Mouse (Mus musculus): ENCODE measurements at regions not wholly inside any gene's neighbourhood (a gene's known extent, or its start where the extent isn't known, plus 50 kb on each side); places are given as distances from the start of the nearest gene placed in this dataset.
A peak's percentile ranks its signal among the peaks of the same experiment; 100 is the strongest.

DNA sequence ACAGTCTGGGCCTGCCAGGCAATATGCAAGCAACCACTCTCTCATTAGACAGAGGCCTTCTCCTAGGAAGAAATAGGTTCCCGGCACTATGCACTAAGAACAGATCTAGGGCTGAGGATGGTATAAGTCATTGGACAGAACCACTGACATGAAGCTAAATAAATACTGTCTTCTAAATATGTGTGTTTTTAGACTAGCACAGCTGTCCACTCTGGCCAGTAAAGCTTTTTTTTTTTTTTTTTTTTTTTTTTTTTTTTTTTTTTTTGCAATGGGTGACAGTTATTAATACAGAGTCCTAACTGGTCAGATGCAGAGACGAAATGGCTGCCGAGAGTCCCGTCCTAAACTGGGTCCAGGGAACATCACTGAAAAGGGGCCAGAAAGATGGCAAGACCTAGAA, 218.9 kb downstream of the Srbd1 start:
- Histone ChIP-seq H3K4me2 (ENCODE audit: low read depth) (no peak overlapping the region), H3K4me1 (ENCODE audit: insufficient read depth) (no peaks in the 10 kb centered on the region), H3K27ac (ENCODE audit: low read depth, low read length) (no peak overlapping the region), H3K27me3 (ENCODE audit: insufficient read depth, low read length) (no peaks in the 10 kb centered on the region), H3K9ac (no peak overlapping the region), H3K36me3 (ENCODE audit: insufficient read depth) (no peaks in the 10 kb centered on the region), H3K4me3 (ENCODE audit: low read depth, low read length) (no peak overlapping the region), H3K9me3 (ENCODE audit: low read length) (no peaks in the 10 kb centered on the region)
- DNase-seq (no peak), ATAC-seq (no peak)
- 95% methylated on average over 4 of the region's 4 CpGs for WGBS
- TF ChIP-seq CTCF (IDR thresholded peaks at IDR 0.05; ENCODE audit: low read depth): no peak

- ATAC-seq (no peak), DNase-seq (no peak)
- no peaks in the 10 kb centered on the region for H3K36me3 ChIP-seq (ENCODE audit: insufficient read depth)
- no peaks in the 10 kb centered on the region for H3K4me1 ChIP-seq (ENCODE audit: insufficient read depth)
- no peak overlapping the region for H3K4me2 ChIP-seq (ENCODE audit: low read depth)
- TF ChIP-seq CTCF (IDR thresholded peaks at IDR 0.05; ENCODE audit: low read depth): no peak
- H3K9ac ChIP-seq: no peak overlapping the region
- no peak overlapping the region for H3K4me3 ChIP-seq (ENCODE audit: low read depth, low read length)
- no peaks in the 10 kb centered on the region for H3K27me3 ChIP-seq (ENCODE audit: insufficient read depth, low read length)
- H3K9me3 ChIP-seq (ENCODE audit: low read length): no peaks in the 10 kb centered on the region
- WGBS: 60% methylated on average over 8 of the region's 8 CpGs
- no peak overlapping the region for H3K27ac ChIP-seq (ENCODE audit: low read depth, low read length)
Measured at GRCm38 (mm10) chr17:85921219-85921673, 223.7 kb downstream of the Srbd1 start.

DNA sequence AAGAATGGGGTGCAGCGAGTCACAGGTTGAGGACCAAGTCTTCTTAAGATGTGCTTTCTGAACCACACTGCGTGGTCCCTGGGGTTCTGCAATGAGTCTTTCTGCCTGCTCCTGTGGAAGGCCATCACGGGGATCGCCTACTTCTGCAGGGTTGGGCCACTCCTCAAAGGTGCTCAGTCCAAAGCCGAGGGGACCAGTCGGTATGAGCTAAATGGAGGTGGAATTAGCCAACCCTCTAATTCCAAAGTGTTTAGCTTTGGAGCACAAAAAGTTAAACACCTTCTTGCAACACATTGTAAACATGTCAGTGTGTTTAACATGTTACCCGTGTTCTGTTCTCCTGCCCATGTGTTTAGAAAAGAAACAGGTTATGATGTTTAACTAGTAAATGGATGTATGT, 225.1 kb downstream of the Srbd1 start:
- no peak for TF ChIP-seq CTCF (IDR thresholded peaks at IDR 0.05; ENCODE audit: low read depth)
- Histone ChIP-seq H3K4me3 (ENCODE audit: low read depth, low read length) (no peak overlapping the region), H3K9ac (no peak overlapping the region), H3K27me3 (ENCODE audit: insufficient read depth, low read length) (no peaks in the 10 kb centered on the region), H3K4me2 (ENCODE audit: low read depth) (no peak overlapping the region), H3K4me1 (ENCODE audit: insufficient read depth) (no peaks in the 10 kb centered on the region), H3K36me3 (ENCODE audit: insufficient read depth) (no peaks in the 10 kb centered on the region), H3K27ac (ENCODE audit: low read depth, low read length) (no peak overlapping the region), H3K9me3 (ENCODE audit: low read length) (no peaks in the 10 kb centered on the region)
- 89% methylated on average over 7 of the region's 7 CpGs for WGBS
- no peak for DNase-seq
- ATAC-seq: no peak

- DNase-seq (no peak), ATAC-seq (no peak)
- Histone ChIP-seq H3K27ac (ENCODE audit: low read depth, low read length) (no peak overlapping the region), H3K4me2 (ENCODE audit: low read depth) (no peak overlapping the region), H3K9ac (no peak overlapping the region), H3K27me3 (ENCODE audit: insufficient read depth, low read length) (no peaks in the 10 kb centered on the region), H3K9me3 (ENCODE audit: low read length) (no peaks in the 10 kb centered on the region), H3K4me3 (ENCODE audit: low read depth, low read length) (no peak overlapping the region), H3K4me1 (ENCODE audit: insufficient read depth) (0 out of 2 replicates have a peak, but pooled peaks cover 2% of the 10 kb centered on the region), H3K36me3 (ENCODE audit: insufficient read depth) (no peaks in the 10 kb centered on the region)
- TF ChIP-seq CTCF (IDR thresholded peaks at IDR 0.05; ENCODE audit: low read depth): no peak
- 90% methylated on average over 3 of the region's 3 CpGs for WGBS
Measured at GRCm38 (mm10) chr17:85915870-85916269, 227.8 kb upstream of the Six2 start.

DNA sequence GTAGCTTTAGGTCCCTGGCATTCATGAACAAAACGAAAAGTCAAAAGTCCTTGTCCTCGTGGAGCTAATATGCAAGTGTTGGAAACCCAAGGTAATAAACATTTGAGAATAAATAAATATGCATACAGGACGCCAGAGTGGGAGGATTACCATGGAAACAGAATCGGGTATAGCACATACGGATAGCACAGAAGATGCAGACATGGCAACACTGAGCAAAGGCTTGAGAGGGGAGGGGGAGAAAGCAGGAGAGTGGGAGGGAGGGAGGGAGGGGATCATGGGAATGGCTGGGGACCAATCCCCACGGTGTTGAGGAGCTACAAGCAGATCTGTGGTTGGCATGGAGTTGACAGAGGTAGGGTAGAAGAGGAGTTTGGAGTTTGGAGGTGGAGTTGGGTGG, 226.0 kb upstream of the Six2 start:
- WGBS: 50% methylated on average over 6 of the region's 6 CpGs
- TF ChIP-seq CTCF (IDR thresholded peaks at IDR 0.05; ENCODE audit: low read depth): no peak
- no peaks in the 10 kb centered on the region for H3K36me3 ChIP-seq (ENCODE audit: insufficient read depth)
- H3K9ac ChIP-seq: no peak overlapping the region
- H3K27me3 ChIP-seq (ENCODE audit: insufficient read depth, low read length): no peaks in the 10 kb centered on the region
- ATAC-seq: peak; percentile 91
- no peaks in the 10 kb centered on the region for H3K9me3 ChIP-seq (ENCODE audit: low read length)
- no peak overlapping the region for H3K4me2 ChIP-seq (ENCODE audit: low read depth)
- 0 out of 2 replicates have a peak, but pooled peaks cover 2% of the 10 kb centered on the region for H3K4me1 ChIP-seq (ENCODE audit: insufficient read depth)
- peak; percentile 63 for DNase-seq
- H3K4me3 ChIP-seq (ENCODE audit: low read depth, low read length): no peak overlapping the region
- no peak overlapping the region for H3K27ac ChIP-seq (ENCODE audit: low read depth, low read length)

DNA sequence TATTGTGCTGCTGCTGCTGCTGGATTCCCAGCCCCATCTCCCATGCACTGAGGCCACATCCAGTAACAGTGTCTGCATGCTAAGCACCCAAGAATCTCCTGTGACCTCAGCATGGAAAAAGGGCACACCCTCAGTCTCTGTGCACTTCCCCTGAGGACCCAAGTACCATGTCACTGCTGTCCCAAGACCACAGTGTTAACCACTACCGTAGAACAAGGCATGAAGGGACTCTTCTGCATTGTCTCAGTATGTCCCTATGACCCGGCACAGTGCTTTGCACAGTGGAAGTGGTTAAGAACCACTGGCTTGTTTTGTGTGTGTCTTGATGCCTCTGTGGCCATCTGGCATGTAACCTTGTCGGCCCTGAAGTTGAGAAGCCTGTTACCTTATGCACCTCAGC, 220.6 kb upstream of the Six2 start:
- ATAC-seq: no peak
- no peak overlapping the region for H3K4me3 ChIP-seq (ENCODE audit: low read depth, low read length)
- H3K4me2 ChIP-seq (ENCODE audit: low read depth): no peak overlapping the region
- H3K27ac ChIP-seq (ENCODE audit: low read depth, low read length): no peak overlapping the region
- 95% methylated on average over 3 of the region's 3 CpGs for WGBS
- H3K27me3 ChIP-seq (ENCODE audit: insufficient read depth, low read length): no peaks in the 10 kb centered on the region
- H3K9me3 ChIP-seq (ENCODE audit: low read length): no peaks in the 10 kb centered on the region
- H3K4me1 ChIP-seq (ENCODE audit: insufficient read depth): no peaks in the 10 kb centered on the region
- TF ChIP-seq CTCF (IDR thresholded peaks at IDR 0.05; ENCODE audit: low read depth): no peak
- H3K36me3 ChIP-seq (ENCODE audit: insufficient read depth): no peaks in the 10 kb centered on the region
- H3K9ac ChIP-seq: no peak overlapping the region
- no peak for DNase-seq

- Histone ChIP-seq H3K9me3 (ENCODE audit: low read length) (no peaks in the 10 kb centered on the region), H3K9ac (no peak overlapping the region), H3K36me3 (ENCODE audit: insufficient read depth) (no peaks in the 10 kb centered on the region), H3K4me2 (ENCODE audit: low read depth) (no peak overlapping the region), H3K4me1 (ENCODE audit: insufficient read depth) (no peaks in the 10 kb centered on the region), H3K4me3 (ENCODE audit: low read depth, low read length) (no peak overlapping the region), H3K27ac (ENCODE audit: low read depth, low read length) (no peak overlapping the region), H3K27me3 (ENCODE audit: insufficient read depth, low read length) (no peaks in the 10 kb centered on the region)
- ATAC-seq (no peak), DNase-seq (no peak)
- no peak for TF ChIP-seq CTCF (IDR thresholded peaks at IDR 0.05; ENCODE audit: low read depth)
- WGBS: 80% methylated on average over 4 of the region's 4 CpGs
Measured at GRCm38 (mm10) chr17:85906597-85907187, 218.6 kb upstream of the Six2 start.

All from forebrain, postnatal 0 days (tissue).